Mouse (Mus musculus) liver, embryonic 13.5 days (tissue): Measurements from ENCODE around the gene 1700012P22Rik. TPM values are rescaled to one million over a fixed set of nuclear protein-coding genes. Genes with fewer than 3 reads are reported as not detected.

Experiments used
- ATAC-seq: fragments of 200-750 bp; cut with Nextera tagmentation; 2 replicates; pipeline ENCODE4 v1.8.0; 2017; ENCODE audit warnings: low read depth, mild to moderate bottlenecking, moderate number of reproducible peaks, moderate library complexity
- DNase-seq: peaks from one replicate; pipeline ENCODE4 v3.0.0; 2022
- H3K27ac ChIP-seq: fragments of 300-500 bp; sonication (generic); 2 replicates; pipeline ENCODE4 v1.5.1; 2015; ENCODE audit warnings: moderate library complexity, mild to moderate bottlenecking, inconsistent platforms
- H3K27me3 ChIP-seq: fragments of 300-500 bp; sonication (generic); 2 replicates; pipeline ENCODE4 v1.6.1; 2015; ENCODE audit warnings: mild to moderate bottlenecking, inconsistent platforms
- H3K36me3 ChIP-seq: fragments of 300-500 bp; sonication (generic); 2 replicates; pipeline ENCODE4 v1.6.1; 2015; ENCODE audit warnings: mild to moderate bottlenecking, inconsistent platforms
- H3K4me1 ChIP-seq: fragments of 300-500 bp; sonication (generic); replicated peaks from 2 replicates; pipeline ENCODE4 v1.6.1; 2015; ENCODE audit warnings: inconsistent platforms
- H3K4me2 ChIP-seq: fragments of 300-500 bp; sonication (generic); 2 replicates; pipeline ENCODE4 v1.6.1; 2015; ENCODE audit warnings: inconsistent platforms, mild to moderate bottlenecking, moderate library complexity
- H3K4me3 ChIP-seq: fragments of 300-500 bp; sonication (generic); replicated peaks from 2 replicates; pipeline ENCODE4 v1.5.1; 2015; ENCODE audit warnings: mild to moderate bottlenecking, inconsistent platforms
- H3K9ac ChIP-seq: fragments of 300-500 bp; sonication (generic); 2 replicates; pipeline ENCODE4 v1.6.1; 2015; ENCODE audit warnings: mild to moderate bottlenecking, inconsistent platforms
- H3K9me3 ChIP-seq: fragments of 300-500 bp; sonication (generic); replicated peaks from 2 replicates; pipeline ENCODE4 v1.6.1; 2016; ENCODE audit warnings: inconsistent platforms
- WGBS: fragments of 180-500 bp; shearing (Covaris S2); methylation state at CpG from one replicate; pipeline ENCODE4 v1.1.7; 2015; ENCODE audit not compliant: insufficient replicate concordance; 5-methylcytosine and 5-hydroxymethylcytosine counted together
- polyA plus RNA-seq: library from polyadenylated mRNA; unstranded; fragments of >200 nt; fragmentation: Nextera tagmentation; extraction: Ambion mirVana; gene quantifications from 2 replicates; pipeline ENCODE4 v1.2.1, GENCODE M21; 2015

Gene 1700012P22Rik
- polyA plus RNA-seq, 1 experiment from 2014 or later: not detected

GRCm38 (mm10) chr4:144420644-144421043, 17.9 kb downstream of the 1700012P22Rik start:
- Histone ChIP-seq H3K36me3 (no peaks in the 10 kb centered on the region), H3K27me3 (no peaks in the 10 kb centered on the region), H3K4me1 (no peaks in the 10 kb centered on the region), H3K4me3 (no peak overlapping the region), H3K9me3 (no peaks in the 10 kb centered on the region), H3K27ac (no peak overlapping the region), H3K4me2 (no peak overlapping the region), H3K9ac (no peak overlapping the region)
- ATAC-seq (no peak), DNase-seq (no peak)

- H3K4me1 ChIP-seq: no peaks in the 10 kb centered on the region
- no peak within 1 kb of the TSS for H3K27ac ChIP-seq
- no peak for ATAC-seq
- 52% methylated on average over 9 of the region's 9 CpGs for WGBS
- no peak within 1 kb of the TSS for H3K4me2 ChIP-seq
- no peaks in the 10 kb centered on the region for H3K9me3 ChIP-seq
- no peak within 1 kb of the TSS for H3K4me3 ChIP-seq
- H3K9ac ChIP-seq: no peak within 1 kb of the TSS
- H3K27me3 ChIP-seq: no peaks in the 10 kb centered on the region
- no peak for DNase-seq
- H3K36me3 ChIP-seq: no peaks in the 10 kb centered on the region
These were observed 30.3 kb downstream of the 1700012P22Rik start, which contains the start of gene Pramef12 for GRCm38 (mm10) chr4:144408290-144408689. TSS of gene Pramef12 (minus strand) at chr4:144408464.

GRCm38 (mm10) chr4:144406261-144406660, 32.3 kb downstream of the 1700012P22Rik start:
- Histone ChIP-seq H3K36me3 (no peaks in the 10 kb centered on the region), H3K9ac (no peak overlapping the region), H3K4me3 (no peak overlapping the region), H3K27ac (no peak overlapping the region), H3K4me2 (no peak overlapping the region), H3K4me1 (no peaks in the 10 kb centered on the region), H3K9me3 (no peaks in the 10 kb centered on the region), H3K27me3 (no peaks in the 10 kb centered on the region)
- 49% methylated on average over 3 of the region's 3 CpGs for WGBS
- no peak for DNase-seq
- no peak for ATAC-seq

- WGBS: 5% methylated on average over 17 of the region's 17 CpGs
- no peak overlapping the region for H3K9ac ChIP-seq
These were observed 34.0 kb downstream of the 1700012P22Rik start for GRCm38 (mm10) chr4:144404456-144405086.

GRCm38 (mm10) chr4:144402712-144403111, 35.9 kb downstream of the 1700012P22Rik start:
- Histone ChIP-seq H3K4me3 (no peak overlapping the region), H3K9ac (no peak overlapping the region), H3K9me3 (no peaks in the 10 kb centered on the region), H3K36me3 (no peaks in the 10 kb centered on the region), H3K27ac (no peak overlapping the region), H3K4me1 (no peaks in the 10 kb centered on the region), H3K27me3 (no peaks in the 10 kb centered on the region), H3K4me2 (no peak overlapping the region)
- ATAC-seq (no peak), DNase-seq (no peak)
- 3% methylated on average over 4 of the region's 4 CpGs for WGBS

More at GRCm38 (mm10) chr4:144404456-144405086, 34.0 kb downstream of the 1700012P22Rik start:
- peak overlapping the region; percentile 44 for H3K4me2 ChIP-seq
- DNase-seq (no peak), ATAC-seq (peak; percentile 41; the same call in 1 of the 2 replicates)
- no peaks in the 10 kb centered on the region for H3K9me3 ChIP-seq
- H3K4me1 ChIP-seq: no peaks in the 10 kb centered on the region
- H3K4me3 ChIP-seq: peak overlapping the region; percentile 19
- H3K27me3 ChIP-seq: no peaks in the 10 kb centered on the region
- no peak overlapping the region for H3K27ac ChIP-seq
- no peaks in the 10 kb centered on the region for H3K36me3 ChIP-seq

GRCm38 (mm10) chr4:144396316-144396715, 42.3 kb downstream of the 1700012P22Rik start:
- H3K4me1 ChIP-seq: no peaks in the 10 kb centered on the region
- H3K4me2 ChIP-seq: no peak overlapping the region
- H3K36me3 ChIP-seq: no peaks in the 10 kb centered on the region
- ATAC-seq (no peak), DNase-seq (no peak)
- no peaks in the 10 kb centered on the region for H3K27me3 ChIP-seq
- H3K4me3 ChIP-seq: no peak overlapping the region
- WGBS: 23% methylated on average over 3 of the region's 3 CpGs
- no peak overlapping the region for H3K27ac ChIP-seq
- no peaks in the 10 kb centered on the region for H3K9me3 ChIP-seq
- H3K9ac ChIP-seq: no peak overlapping the region

- ATAC-seq (no peak), DNase-seq (no peak)
- H3K9ac ChIP-seq: no peak within 1 kb of the TSS
These were observed 60.7 kb downstream of the 1700012P22Rik start, which contains the start of gene Pramef20 for GRCm38 (mm10) chr4:144377911-144378310. TSS of gene Pramef20 (minus strand) at chr4:144377933.

More at GRCm38 (mm10) chr4:144377911-144378310, 60.7 kb downstream of the 1700012P22Rik start, which contains the start of gene Pramef20:
- WGBS: 20% methylated on average over 2 of the region's 2 CpGs
- no peak within 1 kb of the TSS for H3K4me2 ChIP-seq
- H3K27ac ChIP-seq: no peak within 1 kb of the TSS
- H3K4me3 ChIP-seq: no peak within 1 kb of the TSS
- no peaks in the 10 kb centered on the region for H3K36me3 ChIP-seq
- no peaks in the 10 kb centered on the region for H3K9me3 ChIP-seq
- H3K27me3 ChIP-seq: no peaks in the 10 kb centered on the region
- no peaks in the 10 kb centered on the region for H3K4me1 ChIP-seq

Other genes with a start within 250 kb of the 1700012P22Rik start
- gene Oog2, start 248.1 kb downstream of the 1700012P22Rik start, polyA plus RNA-seq: not detected in 2 replicates
- not detected in 2 replicates for gene C87977, start 225.5 kb downstream of the 1700012P22Rik start, polyA plus RNA-seq
- not detected in 2 replicates for gene Pramel5, start 158.3 kb downstream of the 1700012P22Rik start, polyA plus RNA-seq
- gene Gm13128, start 108.5 kb downstream of the 1700012P22Rik start, polyA plus RNA-seq: not detected in 2 replicates
- not detected in 2 replicates for gene Gm13119, start 80.8 kb downstream of the 1700012P22Rik start, polyA plus RNA-seq
- not detected in 2 replicates for gene Pramef20, start 60.8 kb downstream of the 1700012P22Rik start, polyA plus RNA-seq
- gene Pramef12, start 30.3 kb downstream of the 1700012P22Rik start, polyA plus RNA-seq: not detected in 2 replicates
- not detected in 2 replicates for gene Gm9944, start 14.5 kb upstream of the 1700012P22Rik start, polyA plus RNA-seq
- not detected in 2 replicates for gene Aadacl3, start 25.0 kb upstream of the 1700012P22Rik start, polyA plus RNA-seq
- not detected in 2 replicates for gene 9430007A20Rik, start 81.0 kb upstream of the 1700012P22Rik start, polyA plus RNA-seq
- not detected in 2 replicates for gene Gm13124, start 126.4 kb upstream of the 1700012P22Rik start, polyA plus RNA-seq
- not detected in 2 replicates for gene Aadacl4, start 174.9 kb upstream of the 1700012P22Rik start, polyA plus RNA-seq
- gene Gm436, start 247.6 kb upstream of the 1700012P22Rik start, polyA plus RNA-seq: not detected in 2 replicates